Mouse (Mus musculus): ENCODE results near the gene Kif21b.

DNA sequence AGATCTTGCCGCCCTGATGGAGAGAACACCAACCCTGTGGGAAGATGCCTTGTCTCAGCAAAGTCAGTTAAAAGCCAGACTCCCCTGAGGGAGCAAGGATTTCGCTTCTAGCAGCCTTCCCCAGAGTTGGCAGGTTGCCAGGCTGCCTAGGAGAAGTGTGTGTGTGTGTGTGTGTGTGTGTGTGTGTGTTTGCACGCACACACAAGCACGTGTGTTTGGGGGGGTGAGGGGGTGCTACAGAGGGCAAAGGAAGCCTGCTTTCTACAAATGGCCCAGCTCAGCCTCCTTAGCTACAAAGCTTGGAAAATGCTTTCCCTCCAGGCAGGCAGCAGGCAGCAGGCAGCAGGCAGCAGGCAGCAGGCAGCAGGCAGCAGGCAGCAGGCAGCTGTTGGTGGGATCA is 6.4 kb downstream of the Kif21b start:
- TF ChIP-seq CTCF (IDR thresholded peaks at IDR 0.05; ENCODE audit: borderline replicate concordance, extremely low read depth, insufficient read depth, insufficient read length) (no peak), POLR2A (IDR thresholded peaks at IDR 0.05; ENCODE audit: borderline replicate concordance, extremely low read depth, insufficient read depth, insufficient read length, poor library complexity, severe bottlenecking) (no peak)
